Mouse (Mus musculus): ENCODE data around the gene Dpp6.

- TF ChIP-seq CTCF (IDR thresholded peaks at IDR 0.05; ENCODE audit: low read depth, low read length) (no peak), GATA1 (IDR thresholded peaks at IDR 0.05; ENCODE audit: borderline replicate concordance, low read length) (no peak), TAL1 (conservative IDR thresholded peaks at IDR 0.05; ENCODE audit: low read depth, low read length) (no peak)
Observed at GRCm38 (mm10) chr5:27357630-27358029, 540.6 kb downstream of the Dpp6 start.

Data from G1E (cell line).